Mouse (Mus musculus) heart, embryonic 16.5 days (tissue): ENCODE results near the gene Slc26a6. TPM values are rescaled to one million over a fixed set of nuclear protein-coding genes. Genes with fewer than 3 reads are reported as not detected.

ENCODE experiments used
- ATAC-seq: fragments of 200-750 bp; cut with Nextera tagmentation; replicated peaks from 2 replicates; pipeline ENCODE4 v1.8.0; 2017; ENCODE audit warnings: moderate number of reproducible peaks; ENCODE audit not compliant: insufficient read depth, low FRiP score; ENCODE audit errors: extremely low read depth
- H3K27ac ChIP-seq: fragments of 300-500 bp; sonication (generic); 2 replicates; pipeline ENCODE4 v1.5.1; 2014; ENCODE audit warnings: mild to moderate bottlenecking, low read length, control low read depth, moderate library complexity
- H3K27me3 ChIP-seq: fragments of 300-500 bp; sonication (generic); 2 replicates; pipeline ENCODE4 v1.6.1; 2014; ENCODE audit warnings: low read length, mixed read lengths; ENCODE audit not compliant: control insufficient read depth, insufficient read depth
- H3K36me3 ChIP-seq: fragments of 300-500 bp; sonication (generic); 2 replicates; pipeline ENCODE4 v1.6.1; 2014; ENCODE audit not compliant: control insufficient read depth, insufficient read depth
- H3K4me1 ChIP-seq: fragments of 300-500 bp; sonication (generic); 2 replicates; pipeline ENCODE4 v1.6.1; 2014; ENCODE audit warnings: low read length, mixed read lengths; ENCODE audit not compliant: control insufficient read depth, insufficient read depth
- H3K4me2 ChIP-seq: fragments of 300-500 bp; sonication (generic); 2 replicates; pipeline ENCODE4 v1.6.1; 2014; ENCODE audit warnings: low read depth, mild to moderate bottlenecking, control low read depth, low read length
- H3K4me3 ChIP-seq: fragments of 300-500 bp; sonication (generic); 2 replicates; pipeline ENCODE4 v1.5.1; 2014; ENCODE audit warnings: mild to moderate bottlenecking, control low read depth, low read length
- H3K9ac ChIP-seq: fragments of 300-500 bp; sonication (generic); 2 replicates; pipeline ENCODE4 v1.6.1; 2014; ENCODE audit warnings: low read length, control low read depth
- H3K9me3 ChIP-seq: fragments of 300-500 bp; sonication (generic); replicated peaks from 2 replicates; pipeline ENCODE4 v1.6.1; 2016; ENCODE audit warnings: low read length; ENCODE audit not compliant: control insufficient read depth
- WGBS: fragments of 180-500 bp; shearing (Covaris S2); extraction: QIAGEN DNeasy Blood & Tissue Kit; methylation state at CpG from one replicate; pipeline ENCODE4 v1.1.7; 2014; 5-methylcytosine and 5-hydroxymethylcytosine counted together
- polyA plus RNA-seq: library from polyadenylated mRNA; unstranded; fragments of >200 nt; fragmentation: Nextera tagmentation; extraction: Ambion mirVana; gene quantifications from 2 replicates; pipeline ENCODE4 v1.2.1, GENCODE M21; 2015

The Slc26a6 gene
- polyA plus RNA-seq, 1 experiment from 2014 or later, result 7.8 TPM

DNA sequence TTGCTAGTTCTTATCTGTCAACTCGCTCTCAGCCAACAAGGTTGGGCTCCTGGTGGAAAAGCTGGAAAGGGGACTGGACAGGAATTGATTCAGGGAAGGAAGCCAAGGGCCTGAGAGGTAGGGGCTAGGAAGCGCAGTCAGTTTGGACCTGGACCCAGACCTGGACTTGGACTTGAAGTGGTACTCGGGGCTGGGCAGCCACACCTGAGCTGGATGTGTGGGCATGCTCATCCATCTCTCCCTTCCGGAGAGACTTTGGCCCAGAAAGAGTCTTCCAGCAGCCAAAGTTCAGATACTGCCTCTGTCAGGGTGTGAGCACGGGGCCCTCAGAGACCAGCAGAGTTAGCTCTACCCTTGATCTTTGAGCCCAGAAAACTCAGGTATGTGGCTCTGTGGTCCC is 2.3 kb downstream of the Slc26a6 start:
- no peak overlapping the region for H3K4me3 ChIP-seq
- no peak overlapping the region; the same call in 1 of the 2 replicates for H3K9ac ChIP-seq
- no peaks in the 10 kb centered on the region; the same call in 1 of the 2 replicates for H3K27me3 ChIP-seq
- H3K9me3 ChIP-seq, result no peaks in the 10 kb centered on the region
- H3K27ac ChIP-seq, result no peak overlapping the region
- no peak for ATAC-seq
- H3K4me2 ChIP-seq, result peak overlapping the region; percentile 98
- WGBS, result 51% methylated on average over 5 of the region's 5 CpGs
- H3K4me1 ChIP-seq, result peaks cover 33% of the 10 kb centered on the region
- no peaks in the 10 kb centered on the region for H3K36me3 ChIP-seq

- WGBS, result 58% methylated on average over 8 of the region's 8 CpGs
- Histone ChIP-seq H3K9me3 (no peaks in the 10 kb centered on the region), H3K4me1 (peaks cover 21% of the 10 kb centered on the region), H3K27me3 (no peaks in the 10 kb centered on the region; the same call in 1 of the 2 replicates), H3K4me2 (0 out of 2 replicates have a peak overlapping the region, but pooled peaks have one; percentile 15), H3K36me3 (0 out of 2 replicates have a peak, but pooled peaks cover 3% of the 10 kb centered on the region), H3K4me3 (no peak overlapping the region), H3K27ac (no peak overlapping the region), H3K9ac (no peak overlapping the region)
- ATAC-seq, result no peak
Measured at GRCm38 (mm10) chr9:108858792-108859527, 5.9 kb downstream of the Slc26a6 start.

- Histone ChIP-seq H3K4me1 (no peaks in the 10 kb centered on the region), H3K36me3 (no peaks in the 10 kb centered on the region), H3K27ac (no peak overlapping the region), H3K9me3 (no peaks in the 10 kb centered on the region), H3K4me2 (no peak overlapping the region), H3K4me3 (no peak overlapping the region), H3K27me3 (no peaks in the 10 kb centered on the region), H3K9ac (no peak overlapping the region)
- WGBS, result 71% methylated on average over 6 of the region's 6 CpGs
- no peak for ATAC-seq
Measured at GRCm38 (mm10) chr9:108912308-108912707, 59.2 kb downstream of the Slc26a6 start.

DNA sequence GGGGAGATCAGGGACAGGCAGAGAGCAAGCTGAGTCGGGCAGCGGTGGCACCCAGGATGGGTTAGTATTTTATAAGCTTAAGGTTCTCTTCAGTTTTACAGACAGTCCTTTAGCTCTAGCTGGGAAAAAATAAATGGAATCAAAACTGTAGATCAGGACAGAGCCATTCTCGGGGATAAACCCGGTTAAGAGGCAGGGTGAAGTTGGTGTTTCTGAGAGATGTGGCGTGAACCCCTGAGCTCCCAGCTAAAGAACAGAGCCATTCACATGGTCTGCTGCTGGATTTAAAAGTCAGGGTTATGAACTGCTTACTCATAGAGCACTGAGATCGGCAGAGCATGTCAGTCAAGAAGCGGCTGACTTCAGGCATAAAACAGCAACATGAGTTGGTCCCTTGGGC is 60.1 kb downstream of the Slc26a6 start:
- Histone ChIP-seq H3K4me2 (no peak overlapping the region), H3K4me3 (no peak overlapping the region), H3K27me3 (no peaks in the 10 kb centered on the region), H3K4me1 (no peaks in the 10 kb centered on the region), H3K9me3 (no peaks in the 10 kb centered on the region), H3K9ac (no peak overlapping the region), H3K27ac (no peak overlapping the region), H3K36me3 (no peaks in the 10 kb centered on the region)
- WGBS, result 86% methylated on average over 7 of the region's 7 CpGs
- no peak for ATAC-seq

- 71% methylated on average over 10 of the region's 10 CpGs for whole genome bisulfite sequencing
- no peak overlapping the region for H3K27ac ChIP-seq
- no peaks in the 10 kb centered on the region for H3K36me3 ChIP-seq
- no peak for ATAC-seq
- no peak overlapping the region for H3K4me2 ChIP-seq
- H3K4me1 ChIP-seq, result no peaks in the 10 kb centered on the region
- no peak overlapping the region for H3K9ac ChIP-seq
- no peak overlapping the region for H3K4me3 ChIP-seq
- H3K9me3 ChIP-seq, result no peaks in the 10 kb centered on the region
- H3K27me3 ChIP-seq, result no peaks in the 10 kb centered on the region
Measured at GRCm38 (mm10) chr9:108913621-108914020, 60.5 kb downstream of the Slc26a6 start.

DNA sequence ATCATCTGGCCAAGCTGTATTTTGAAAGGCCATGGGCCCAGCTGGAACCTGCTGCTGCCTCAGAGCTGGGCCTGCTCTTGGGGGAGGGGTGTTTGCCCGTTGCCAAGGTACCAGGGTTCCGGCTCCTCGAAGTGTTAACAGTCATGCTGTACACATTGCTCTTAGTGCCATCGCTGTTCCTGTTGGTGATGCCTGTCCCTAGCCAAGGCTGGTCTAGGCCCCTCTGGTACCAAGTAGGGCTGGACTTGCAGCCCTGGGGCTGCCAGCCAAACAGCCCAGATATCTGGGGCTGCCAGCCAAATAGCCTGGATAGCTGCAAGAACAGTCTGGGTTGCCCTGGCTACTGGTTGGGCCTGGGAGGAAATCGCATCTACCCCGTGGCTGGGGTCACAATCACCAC is 61.4 kb downstream of the Slc26a6 start, which contains the start of gene Tmem89:
Gene Tmem89 (plus strand): TSS at position 129 of the 400 bp plus-strand sequence.
- Histone ChIP-seq H3K9ac (no peak within 1 kb of the TSS), H3K27me3 (no peaks in the 10 kb centered on the region), H3K27ac (no peak within 1 kb of the TSS), H3K4me3 (no peak within 1 kb of the TSS), H3K4me1 (no peaks in the 10 kb centered on the region), H3K9me3 (no peaks in the 10 kb centered on the region), H3K4me2 (no peak within 1 kb of the TSS), H3K36me3 (no peaks in the 10 kb centered on the region)
- no peak for ATAC-seq
- WGBS, result 62% methylated on average over 6 of the region's 6 CpGs

GRCm38 (mm10) chr9:108925897-108926296 is 72.8 kb downstream of the Slc26a6 start:
- Histone ChIP-seq H3K4me3 (no peak overlapping the region), H3K9ac (no peak overlapping the region), H3K36me3 (no peaks in the 10 kb centered on the region), H3K27me3 (peaks cover 2% of the 10 kb centered on the region; the same call in 1 of the 2 replicates), H3K4me2 (no peak overlapping the region), H3K27ac (no peak overlapping the region), H3K9me3 (no peaks in the 10 kb centered on the region), H3K4me1 (no peaks in the 10 kb centered on the region)
- ATAC-seq, result no peak
- WGBS, result 69% methylated on average over 8 of the region's 8 CpGs

DNA sequence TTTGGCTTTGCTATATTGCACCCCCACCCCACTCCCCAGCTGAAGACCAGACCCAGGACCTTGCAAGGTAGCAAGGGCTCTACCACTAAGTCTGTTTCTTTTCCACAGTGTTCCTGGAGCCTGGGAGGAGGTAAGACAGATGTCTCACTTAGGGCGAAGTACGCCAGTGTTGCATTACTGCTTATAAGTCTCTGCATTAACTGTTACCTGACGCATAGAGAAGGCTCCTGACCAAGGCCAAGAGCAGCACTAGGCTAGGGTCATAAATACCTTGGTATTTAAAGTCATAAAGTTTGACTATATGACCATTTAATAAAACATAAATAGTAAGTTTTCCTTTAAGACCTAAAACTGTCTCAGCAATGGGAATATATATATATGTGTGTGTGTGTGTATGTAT is 75.3 kb downstream of the Slc26a6 start:
- no peaks in the 10 kb centered on the region for H3K4me1 ChIP-seq
- no peak overlapping the region for H3K9ac ChIP-seq
- H3K4me2 ChIP-seq, result no peak overlapping the region
- H3K9me3 ChIP-seq, result peaks cover 2% of the 10 kb centered on the region; the same call in 1 of the 2 replicates
- WGBS, result 79% methylated on average over 3 of the region's 3 CpGs
- H3K27ac ChIP-seq, result no peak overlapping the region
- no peak for ATAC-seq
- H3K36me3 ChIP-seq, result no peaks in the 10 kb centered on the region
- peaks cover 2% of the 10 kb centered on the region; the same call in 1 of the 2 replicates for H3K27me3 ChIP-seq
- no peak overlapping the region for H3K4me3 ChIP-seq

DNA sequence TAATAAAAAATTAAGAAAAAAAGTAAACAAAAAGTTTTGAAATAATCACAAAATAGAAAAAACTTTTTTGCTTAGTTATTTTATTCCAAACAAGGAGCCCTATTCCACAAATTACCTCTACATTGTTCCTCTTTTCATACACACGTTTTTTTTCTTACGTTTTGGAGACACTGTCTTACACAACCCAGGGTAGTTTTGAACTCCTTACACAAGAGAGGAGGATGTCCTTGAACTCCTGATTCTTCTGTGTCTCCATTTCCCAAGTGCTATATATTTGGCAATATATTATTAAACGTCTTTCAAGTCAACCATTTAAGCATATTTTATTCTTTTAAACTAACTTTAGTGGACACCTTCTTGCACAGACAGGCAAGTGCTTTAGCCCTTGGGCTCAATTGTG is 82.9 kb downstream of the Slc26a6 start:
- Histone ChIP-seq H3K4me3 (peak overlapping the region; percentile 90; the same call in 1 of the 2 replicates), H3K4me1 (peaks cover 8% of the 10 kb centered on the region), H3K4me2 (peak overlapping the region; percentile 42; the same call in 1 of the 2 replicates), H3K9me3 (peaks cover 2% of the 10 kb centered on the region; the same call in 1 of the 2 replicates), H3K27me3 (no peaks in the 10 kb centered on the region), H3K27ac (no peak overlapping the region), H3K9ac (no peak overlapping the region), H3K36me3 (peaks cover 29% of the 10 kb centered on the region)
- WGBS, result 10% methylated on average over 3 of the region's 3 CpGs
- no peak for ATAC-seq
